Mouse (Mus musculus): ENCODE results near the gene Fgf9.

Gene Fgf9

GRCm38 (mm10) chr14:58070481-58071119 lies at the start of gene Fgf9:
Gene Fgf9 (plus strand): TSS chr14:58070547.
- DNase-seq (ENCODE audit: low spot score), result no peak

- DNase-seq (ENCODE audit: low spot score), result peak; percentile 57
Measured at GRCm38 (mm10) chr14:58034567-58034966, 35.8 kb upstream of the Fgf9 start.

GRCm38 (mm10) chr14:58036174-58036573 lies 34.2 kb upstream of the Fgf9 start:
- no peak for DNase-seq (ENCODE audit: low spot score)

- no peak for DNase-seq (ENCODE audit: low spot score)
Measured at GRCm38 (mm10) chr14:58046639-58047284, 23.6 kb upstream of the Fgf9 start.

- DNase-seq (ENCODE audit: low spot score), result no peak
Measured at GRCm38 (mm10) chr14:58050691-58051090, 19.7 kb upstream of the Fgf9 start.

- no peak for DNase-seq (ENCODE audit: low spot score)
Measured at GRCm38 (mm10) chr14:58067586-58067985, 2.8 kb upstream of the Fgf9 start.

- no peak for DNase-seq (ENCODE audit: low spot score)
Measured at GRCm38 (mm10) chr14:58068641-58069040, 1.7 kb upstream of the Fgf9 start.

GRCm38 (mm10) chr14:58069927-58070326 lies 420 bp upstream of the Fgf9 start:
- DNase-seq (ENCODE audit: low spot score), result no peak

GRCm38 (mm10) chr14:58071120-58071641 lies 834 bp downstream of the Fgf9 start:
- DNase-seq (ENCODE audit: low spot score), result no peak

GRCm38 (mm10) chr14:58071830-58072770 lies 1.8 kb downstream of the Fgf9 start:
- peak; percentile 48 for DNase-seq (ENCODE audit: low spot score)

GRCm38 (mm10) chr14:58072771-58073501 lies 2.6 kb downstream of the Fgf9 start:
- DNase-seq (ENCODE audit: low spot score), result no peak

GRCm38 (mm10) chr14:58073936-58074335 lies 3.6 kb downstream of the Fgf9 start:
- DNase-seq (ENCODE audit: low spot score), result no peak

- DNase-seq (ENCODE audit: low spot score), result no peak
Measured at GRCm38 (mm10) chr14:58074621-58075432, 4.5 kb downstream of the Fgf9 start.

- no peak for DNase-seq (ENCODE audit: low spot score)
Measured at GRCm38 (mm10) chr14:58075433-58076029, 5.2 kb downstream of the Fgf9 start.

- DNase-seq (ENCODE audit: low spot score), result no peak
Measured at GRCm38 (mm10) chr14:58076030-58076521, 5.7 kb downstream of the Fgf9 start.

GRCm38 (mm10) chr14:58076726-58077255 lies 6.4 kb downstream of the Fgf9 start:
- no peak for DNase-seq (ENCODE audit: low spot score)

- DNase-seq (ENCODE audit: low spot score), result no peak
Measured at GRCm38 (mm10) chr14:58079471-58079870, 9.1 kb downstream of the Fgf9 start.

- DNase-seq (ENCODE audit: low spot score), result no peak
Measured at GRCm38 (mm10) chr14:58081955-58082354, 11.6 kb downstream of the Fgf9 start.

- no peak for DNase-seq (ENCODE audit: low spot score)
Measured at GRCm38 (mm10) chr14:58084240-58084639, 13.9 kb downstream of the Fgf9 start.

GRCm38 (mm10) chr14:58087326-58087725 lies 17.0 kb downstream of the Fgf9 start:
- DNase-seq (ENCODE audit: low spot score), result no peak
